Comparison of ENCODE assay signal across 3 mouse cellular contexts in genomic region chr4:96276896-96277295, GRCm38 (mm10).
A peak's percentile ranks its signal among the peaks of the same experiment; 100 is the strongest.
DNase-seq lines count a peak whose midpoint lies in the region.

No protein-coding gene starts in this region.

- DNase-seq in ES-CJ7 (ENCODE audit: low read depth, low spot score) (peak; percentile 61), R1 (ENCODE audit: low read depth, low spot score) (peak; percentile 89), ZHBTc4 (ENCODE audit: low read depth, low spot score) (peak; percentile 84)
